Mouse (Mus musculus): ENCODE results near the gene Pde4dip.
A peak's percentile ranks its signal among the peaks of the same experiment; 100 is the strongest.

DNA sequence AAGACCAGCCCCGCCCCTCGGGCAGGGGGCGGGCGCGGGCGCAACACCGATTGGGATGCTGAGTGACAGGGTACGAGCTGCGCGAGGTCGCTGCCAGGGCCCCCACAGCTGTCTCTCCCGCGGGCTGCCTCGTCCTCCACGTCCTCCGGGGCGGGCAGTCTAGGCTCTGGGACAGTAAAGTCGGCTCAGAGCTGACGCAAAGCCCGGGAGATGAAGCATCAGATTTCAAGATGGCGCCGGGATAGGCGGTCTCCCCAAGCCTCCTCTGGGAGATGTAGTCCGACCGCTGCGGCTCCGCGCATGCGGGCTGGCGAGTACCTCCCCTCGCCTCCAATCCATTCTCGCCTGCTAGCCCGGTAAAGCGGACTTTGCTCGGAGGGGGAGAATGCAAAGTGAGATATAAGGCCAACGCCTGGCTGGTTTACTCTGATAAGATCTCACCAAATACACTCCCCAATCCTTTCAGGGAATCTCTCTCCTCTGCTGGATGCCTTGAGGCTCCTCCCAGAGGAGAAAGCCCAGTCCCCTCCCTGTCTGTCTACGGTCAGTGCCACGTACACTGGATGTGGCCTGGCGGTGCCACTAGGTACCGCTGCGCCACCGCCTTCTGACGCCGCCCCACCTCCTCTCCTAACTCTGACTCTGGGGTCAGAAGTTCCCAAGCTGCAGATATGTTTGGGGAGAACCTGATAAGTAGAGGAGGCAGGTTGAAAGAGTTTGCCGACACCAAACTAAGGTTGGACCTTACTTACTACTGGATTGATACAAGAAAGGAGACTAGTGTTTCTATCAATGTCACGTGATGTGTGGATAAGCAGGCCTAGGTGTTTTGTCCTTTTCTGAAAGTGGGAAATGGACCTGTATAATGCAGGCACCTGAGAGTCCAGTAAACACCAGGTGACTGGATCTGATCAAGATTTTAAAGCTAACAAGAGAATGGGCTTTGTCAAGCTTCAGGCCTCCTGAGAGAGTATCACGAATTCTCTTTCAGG, 120.4 kb downstream of the Pde4dip start:
- peak; percentile 41; the same call in 1 of the 2 replicates for TF ChIP-seq CEBPB (IDR thresholded peaks at IDR 0.05; ENCODE audit: insufficient read depth, poor library complexity, severe bottlenecking)
- TF ChIP-seq POLR2AphosphoS2 (IDR thresholded peaks at IDR 0.05; ENCODE audit: insufficient read length, low read depth) = peak; percentile 91
- TF ChIP-seq POLR2A (IDR thresholded peaks at IDR 0.05; ENCODE audit: insufficient read length, low read depth) = peak; percentile 91
- TF ChIP-seq E2F4 (IDR thresholded peaks at IDR 0.05; ENCODE audit: insufficient read depth) = no peak
- no peak for TF ChIP-seq MAX (IDR thresholded peaks at IDR 0.05; ENCODE audit: low read depth)
- TF ChIP-seq TCF3 (IDR thresholded peaks at IDR 0.05; ENCODE audit: insufficient read length, low read depth) = no peak
- peak; percentile 51 for TF ChIP-seq USF1 (IDR thresholded peaks at IDR 0.05; ENCODE audit: low read depth)

Measured in myocyte (in vitro differentiated cells).